23 mouse cellular contexts compared by ENCODE assay signal in the genomic region with DNA sequence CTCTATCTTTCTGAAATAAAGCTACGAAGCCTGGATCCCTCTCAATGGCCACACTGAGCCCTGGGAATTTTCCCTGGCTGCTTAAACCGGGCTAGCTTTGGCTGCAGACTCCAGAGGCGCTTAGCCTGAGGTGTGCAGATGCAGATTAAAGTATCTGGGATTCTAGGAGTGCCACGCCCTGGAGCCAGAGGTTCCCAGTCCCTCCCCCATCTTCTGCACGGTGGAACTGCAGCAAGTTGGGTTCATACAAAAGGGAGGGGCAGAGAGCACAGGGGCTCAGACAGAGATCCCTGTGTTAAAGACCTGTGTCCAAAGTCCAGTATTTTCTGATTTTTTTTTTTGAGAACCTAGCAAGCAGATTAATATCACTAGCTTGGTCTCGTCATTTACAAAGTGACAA.
A peak's percentile ranks its signal among the peaks of the same experiment; 100 is the strongest.
DNase-seq lines count a peak whose midpoint lies in the region; ATAC-seq lines count a peak whose summit lies in the region.
"Had no signal": no experiment of that assay in that cellular context is flagged by ENCODE, and none has a peak within 500 bp of the region (broad histone marks: within the 10 kb centered on the region; RNA-seq: fewer than 3 reads in every experiment).

No protein-coding gene starts in this region.

- H3K9me3 ChIP-seq in hindbrain, embryonic 10.5 days = peaks cover 10% of the 10 kb centered on the region; the same call in 1 of the 2 replicates
- H3K9me3 ChIP-seq in hindbrain, embryonic 11.5 days (ENCODE audit: control insufficient read depth, low read length) = no peaks in the 10 kb centered on the region
- H3K9me3 ChIP-seq: embryonic facial prominence, embryonic 12.5 days; embryonic facial prominence, embryonic 15.5 days; forebrain, embryonic 15.5 days; heart, embryonic 13.5 days; intestine, embryonic 15.5 days had no signal

- ATAC-seq in hindbrain, embryonic 11.5 days (ENCODE audit: low FRiP score) = no peak
- ATAC-seq: CD4-positive, CD25-positive, alpha-beta regulatory T cell, adult 4 months; forebrain, embryonic 15.5 days; intestine, embryonic 15.5 days had no signal

- peaks cover 25% of the 10 kb centered on the region for H3K4me1 ChIP-seq in hindbrain, embryonic 10.5 days (replicated peaks)
- H3K4me1 ChIP-seq in hindbrain, embryonic 11.5 days (replicated peaks; ENCODE audit: control insufficient read depth, insufficient read depth, low read length) = peaks cover 3% of the 10 kb centered on the region; the same call in 1 of the 2 replicates
- H3K4me1 ChIP-seq: forebrain, embryonic 15.5 days; heart, embryonic 13.5 days; intestine, embryonic 15.5 days had no signal

- H3K27me3 ChIP-seq in hindbrain, embryonic 10.5 days (ENCODE audit: insufficient read depth, poor library complexity, severe bottlenecking) = no peaks in the 10 kb centered on the region
- no peaks in the 10 kb centered on the region for H3K27me3 ChIP-seq in hindbrain, embryonic 11.5 days (ENCODE audit: control insufficient read depth, insufficient read depth, low read length)
- H3K27me3 ChIP-seq: embryonic facial prominence, embryonic 12.5 days; embryonic facial prominence, embryonic 15.5 days; forebrain, embryonic 15.5 days; heart, embryonic 13.5 days; hindbrain, embryonic 13.5 days; intestine, embryonic 15.5 days had no signal

- no peaks in the 10 kb centered on the region for H3K36me3 ChIP-seq in hindbrain, embryonic 10.5 days
- H3K36me3 ChIP-seq in hindbrain, embryonic 11.5 days (ENCODE audit: control insufficient read depth, insufficient read depth, low read length) = no peaks in the 10 kb centered on the region
- H3K36me3 ChIP-seq: embryonic facial prominence, embryonic 12.5 days; embryonic facial prominence, embryonic 15.5 days; forebrain, embryonic 15.5 days; heart, embryonic 13.5 days; hindbrain, embryonic 13.5 days; intestine, embryonic 15.5 days had no signal

- H3K9ac ChIP-seq in hindbrain, embryonic 11.5 days (ENCODE audit: low read depth, low read length) = no peak overlapping the region
- H3K9ac ChIP-seq: embryonic facial prominence, embryonic 12.5 days; embryonic facial prominence, embryonic 15.5 days; forebrain, embryonic 15.5 days; heart, embryonic 13.5 days; hindbrain, embryonic 13.5 days; intestine, embryonic 15.5 days had no signal

- DNase-seq in hindbrain, embryonic 10.5 days (ENCODE audit: low spot score) = no peak
- DNase-seq in hindbrain, embryonic 11.5 days (ENCODE audit: low spot score) = no peak
- DNase-seq in ES-CJ7 (ENCODE audit: low read depth, low spot score) = peak; percentile 95
- peak; percentile 96 for DNase-seq in R1 (ENCODE audit: low read depth, low spot score)
- DNase-seq in cerebellum, adult 11-12 months = no peak
- DNase-seq in layer of hippocampus, postnatal 10 days (ENCODE audit: low spot score in 2 of 2) = no peak
- DNase-seq: adrenal gland, postnatal 10 days; adrenal gland, postnatal 36 days; cerebellum, adult 2 months; cerebellum, adult 9-11 months; gastrocnemius, adult 2 months; gastrocnemius, postnatal 14 days; heart, adult 18-20 months; heart, postnatal 14 days; heart, postnatal 4 days; kidney, adult 11 months had no signal

- no peak overlapping the region for H3K4me2 ChIP-seq in hindbrain, embryonic 11.5 days (replicated peaks; ENCODE audit: low read depth, low read length)
- H3K4me2 ChIP-seq: embryonic facial prominence, embryonic 12.5 days; embryonic facial prominence, embryonic 15.5 days; forebrain, embryonic 15.5 days; heart, embryonic 13.5 days; hindbrain, embryonic 13.5 days; intestine, embryonic 15.5 days had no signal

- WGBS in hindbrain, embryonic 10.5 days = 66% methylated on average over 6 of the region's 6 CpGs
- WGBS in hindbrain, embryonic 11.5 days = 66% methylated on average over 6 of the region's 6 CpGs

- peak overlapping the region; percentile 16; the same call in 1 of the 2 replicates for H3K27ac ChIP-seq in hindbrain, embryonic 10.5 days
- H3K27ac ChIP-seq in hindbrain, embryonic 11.5 days (ENCODE audit: low read depth, low read length) = no peak overlapping the region
- H3K27ac ChIP-seq: embryonic facial prominence, embryonic 12.5 days; embryonic facial prominence, embryonic 15.5 days; forebrain, embryonic 15.5 days; gastrocnemius, adult 2 months; heart, embryonic 13.5 days; intestine, embryonic 15.5 days had no signal

- H3K4me3 ChIP-seq in hindbrain, embryonic 10.5 days = no peak overlapping the region
- no peak overlapping the region for H3K4me3 ChIP-seq in hindbrain, embryonic 11.5 days (ENCODE audit: low read depth, low read length)
- H3K4me3 ChIP-seq: embryonic facial prominence, embryonic 12.5 days; embryonic facial prominence, embryonic 15.5 days; forebrain, embryonic 15.5 days; heart, embryonic 13.5 days; hindbrain, embryonic 13.5 days; intestine, embryonic 15.5 days had no signal

Comparison
In these comparisons a context has a peak if more than half of its experiments do, and no peak if none do; other contexts are left out.
1. DNase-seq: peak in ES-CJ7 (single experiment) and R1 (single experiment); none in hindbrain, embryonic 10.5 days (single experiment), hindbrain, embryonic 11.5 days (single experiment), cerebellum, adult 11-12 months (single experiment) and layer of hippocampus, postnatal 10 days (0 of 2).